Mouse (Mus musculus) gastrocnemius, postnatal 4 days (tissue): ENCODE measurements around the gene Gm11985. TPM values are rescaled to one million over a fixed set of nuclear protein-coding genes. Genes with fewer than 3 reads are reported as not detected.
A peak's percentile ranks its signal among the peaks of the same experiment; 100 is the strongest.
"Not testable (repeated sequence)": the region's sequence is repeated elsewhere in the genome, so short reads cannot be mapped to it uniquely, and the experiment has no call there.

Experiments used
- DNase-seq, 2 experiments: peaks; one replicate each; pipeline ENCODE4 v3.0.0; 2021 to 2022; ENCODE audit warnings: low spot score in 2 of 2, mixed read lengths in 2 of 2
- long read RNA-seq, 2 experiments: library from polyadenylated mRNA; stranded (forward); transcript quantifications; one replicate each; pipeline ENCODE4 v2.0.0; 2021
- total RNA-seq, 2 experiments: library from RNA; stranded (reverse); gene quantifications; 2 replicates each; pipeline ENCODE4 v1.2.3; 2021

Gm11985 gene
- total RNA-seq: not detected
- long read RNA-seq, experiment 1: 0 reads
- long read RNA-seq, experiment 2: 0 reads

DNA sequence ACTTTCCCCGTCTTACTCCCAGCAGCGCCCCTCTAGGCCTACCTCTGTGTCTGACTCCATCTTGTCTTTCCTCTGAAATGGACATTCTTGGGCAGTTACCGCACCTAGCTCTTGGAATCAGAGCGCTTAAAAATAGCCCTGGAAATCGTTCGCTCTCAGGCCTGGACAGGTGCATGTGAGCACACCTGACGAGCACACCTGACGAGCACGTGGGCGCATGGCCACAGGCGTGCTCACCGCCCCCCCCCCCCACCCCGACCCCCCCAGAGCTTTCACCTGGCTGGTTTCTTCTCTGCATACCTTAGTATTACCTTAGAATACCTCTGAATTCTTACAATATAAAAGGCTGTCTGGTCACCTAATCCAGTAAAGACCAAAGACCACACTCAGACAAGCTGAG is at the start of gene Gm11985:
Gm11985 (minus strand) TSS at position 101 of the 400 bp plus-strand sequence.
- DNase-seq: no peak

DNA sequence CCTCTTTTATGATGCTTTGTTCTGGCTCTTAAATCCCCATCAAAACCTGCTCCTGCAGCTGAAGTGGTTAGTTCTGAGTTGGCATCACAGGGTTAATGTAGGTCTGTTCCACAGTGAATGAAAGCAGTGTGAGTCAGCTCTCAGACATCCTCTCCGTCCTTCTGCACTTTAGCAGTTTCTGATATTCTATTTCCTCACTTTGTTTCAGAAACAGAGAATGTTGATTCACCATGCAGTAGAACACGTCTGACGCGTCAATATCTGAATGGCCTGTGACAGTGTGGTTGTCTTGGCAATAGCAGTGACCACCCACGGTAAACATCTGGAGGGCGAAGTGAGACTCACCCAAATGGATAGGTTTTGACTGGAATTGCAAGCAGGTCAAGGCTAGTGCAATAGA is 49.3 kb upstream of the Gm11985 start:
- DNase-seq: no peak

DNA sequence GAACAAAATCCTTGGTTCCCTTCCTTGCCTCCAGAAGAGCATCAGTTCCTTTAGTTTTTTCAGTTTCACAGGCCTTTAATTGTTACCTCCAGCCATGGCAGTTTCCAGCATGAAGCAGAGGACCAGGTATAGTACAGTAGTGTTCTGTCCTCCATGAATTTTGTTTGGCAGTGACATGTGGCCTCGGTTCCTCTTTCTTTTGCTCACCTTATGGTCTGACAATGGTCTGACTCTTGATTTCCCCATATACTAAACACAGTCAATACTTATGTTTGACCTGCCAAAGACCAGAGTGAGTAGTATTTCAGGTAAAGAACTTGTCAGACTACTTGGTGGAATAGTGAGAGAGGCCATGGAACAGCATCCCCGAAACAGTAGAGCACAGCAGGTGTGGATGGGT is 48.4 kb upstream of the Gm11985 start:
- no peak for DNase-seq

DNA sequence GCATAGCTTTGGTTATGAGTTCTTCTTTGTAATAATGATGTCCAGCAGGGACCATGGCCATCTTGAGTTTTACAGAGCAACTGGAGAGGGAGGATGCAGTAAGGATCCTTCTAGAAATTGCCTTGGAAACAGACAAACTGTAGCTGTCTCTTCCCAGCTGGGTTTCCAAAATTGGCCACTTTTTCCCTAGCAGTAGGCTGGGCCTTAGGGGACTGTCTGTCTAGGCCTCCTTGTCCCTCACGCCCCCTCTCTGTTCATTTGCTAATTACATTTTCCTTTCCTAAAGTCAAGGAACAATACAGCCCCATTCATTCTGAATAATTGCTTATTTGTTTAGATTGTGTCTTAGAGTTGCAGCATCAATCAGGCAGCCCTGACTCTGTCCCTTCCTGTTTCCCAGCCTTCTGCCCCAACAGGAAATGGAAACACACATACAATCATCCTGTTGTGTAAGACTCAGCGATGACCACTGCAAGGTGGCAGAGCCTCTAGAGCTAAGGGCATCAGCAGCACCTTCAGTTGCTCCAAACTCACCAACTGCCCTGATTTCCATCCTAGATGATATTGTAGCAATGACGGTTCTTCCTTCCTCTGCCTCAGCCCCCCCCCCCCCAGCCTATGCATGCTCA is 46.7 kb upstream of the Gm11985 start:
- DNase-seq: no peak

DNA sequence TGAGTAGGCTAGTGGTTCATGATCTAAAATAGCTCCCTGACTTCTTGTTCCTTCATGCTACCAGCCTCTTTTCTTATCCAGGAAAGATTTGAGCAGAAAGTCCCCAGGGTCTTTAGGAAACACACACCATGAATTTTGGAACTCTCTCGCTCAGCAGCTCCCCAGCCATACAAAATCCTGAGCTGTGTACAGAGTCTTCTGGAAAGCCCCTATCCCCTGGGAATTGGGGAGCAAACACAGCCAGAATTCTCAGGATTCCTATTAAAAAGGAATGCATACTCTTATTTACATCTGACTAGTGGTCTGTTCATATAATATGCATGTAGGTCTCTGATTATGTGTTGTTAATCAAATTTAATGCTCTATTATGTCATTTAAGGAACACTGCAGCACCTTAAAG is 46.1 kb upstream of the Gm11985 start:
- no peak for DNase-seq

DNA sequence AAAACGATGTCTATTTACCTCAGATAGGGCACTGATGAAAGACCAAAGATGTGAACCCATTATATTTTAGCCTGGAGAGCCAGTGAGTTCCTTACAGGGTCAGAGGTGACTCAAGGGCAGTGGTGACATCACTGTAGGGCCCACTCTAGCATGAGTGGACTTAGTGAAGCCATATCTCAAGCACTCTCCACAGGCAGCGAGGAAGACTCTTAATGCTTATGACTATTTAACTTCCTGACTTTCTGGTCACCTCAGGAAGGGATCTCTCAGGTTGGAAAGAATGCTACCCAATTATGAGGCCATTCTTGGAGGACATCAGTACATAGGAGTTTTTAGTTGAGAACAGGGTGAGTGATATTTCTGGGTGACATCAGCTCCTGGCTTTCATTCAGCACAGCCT is 45.0 kb upstream of the Gm11985 start:
- no peak for DNase-seq

DNA sequence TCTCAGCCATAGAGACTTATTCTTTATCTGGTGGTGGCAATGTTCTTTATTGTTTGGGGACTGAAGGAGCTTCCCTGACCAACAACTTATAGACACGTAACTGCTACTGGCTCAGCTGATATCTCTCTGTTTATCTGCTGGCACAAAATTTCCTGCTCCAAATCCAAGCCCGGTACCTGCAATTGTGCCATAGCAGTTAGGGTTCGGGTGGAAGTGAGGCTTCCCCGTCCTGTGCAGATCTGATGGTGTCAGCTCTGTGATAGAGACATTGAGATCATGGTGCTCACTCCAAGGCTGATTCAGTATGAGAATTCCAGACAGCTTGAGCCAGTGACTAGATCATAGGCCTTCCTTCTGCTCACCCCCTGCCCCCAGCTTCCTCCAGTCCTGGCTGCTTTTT is 43.6 kb upstream of the Gm11985 start:
- DNase-seq: no peak

DNA sequence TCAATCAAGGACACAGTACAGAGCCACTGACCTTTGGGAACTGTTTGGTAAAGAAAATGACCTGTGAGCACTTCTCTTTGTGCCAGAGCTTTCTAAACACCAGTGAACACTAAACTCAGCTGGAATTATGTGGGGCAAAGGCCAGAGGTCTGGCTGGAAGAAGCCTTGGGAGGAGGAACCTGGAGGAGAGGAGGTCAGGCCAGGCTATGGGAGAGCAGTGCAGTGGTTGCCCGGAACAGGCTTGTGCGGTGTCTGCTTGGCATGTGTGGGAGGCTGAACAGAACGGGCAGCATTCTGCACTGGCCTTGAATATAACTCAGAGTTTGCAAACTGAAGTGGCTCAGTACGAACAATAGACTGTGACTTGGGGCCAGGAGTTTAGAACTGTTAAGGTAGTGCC is 41.6 kb upstream of the Gm11985 start:
- no peak for DNase-seq

DNA sequence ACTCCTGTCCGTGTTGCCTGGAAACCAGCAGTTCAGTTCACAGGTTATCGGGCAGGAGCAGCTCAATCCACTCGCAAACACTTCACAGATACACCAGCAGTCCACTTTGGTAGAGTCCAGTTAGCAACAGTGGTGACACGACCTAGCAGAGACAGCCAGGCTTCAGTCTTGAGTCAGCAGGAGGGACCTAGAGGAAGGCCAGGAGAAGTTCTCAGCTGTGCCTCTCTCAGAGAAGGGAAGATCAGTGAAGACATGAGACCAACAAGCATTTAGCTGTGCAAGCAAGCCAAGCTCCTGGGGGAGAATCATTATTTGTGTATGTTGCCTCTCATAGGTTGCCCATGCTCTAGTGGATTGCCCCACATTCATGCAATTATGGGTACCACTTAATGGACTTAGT is 39.7 kb upstream of the Gm11985 start:
- no peak for DNase-seq

DNA sequence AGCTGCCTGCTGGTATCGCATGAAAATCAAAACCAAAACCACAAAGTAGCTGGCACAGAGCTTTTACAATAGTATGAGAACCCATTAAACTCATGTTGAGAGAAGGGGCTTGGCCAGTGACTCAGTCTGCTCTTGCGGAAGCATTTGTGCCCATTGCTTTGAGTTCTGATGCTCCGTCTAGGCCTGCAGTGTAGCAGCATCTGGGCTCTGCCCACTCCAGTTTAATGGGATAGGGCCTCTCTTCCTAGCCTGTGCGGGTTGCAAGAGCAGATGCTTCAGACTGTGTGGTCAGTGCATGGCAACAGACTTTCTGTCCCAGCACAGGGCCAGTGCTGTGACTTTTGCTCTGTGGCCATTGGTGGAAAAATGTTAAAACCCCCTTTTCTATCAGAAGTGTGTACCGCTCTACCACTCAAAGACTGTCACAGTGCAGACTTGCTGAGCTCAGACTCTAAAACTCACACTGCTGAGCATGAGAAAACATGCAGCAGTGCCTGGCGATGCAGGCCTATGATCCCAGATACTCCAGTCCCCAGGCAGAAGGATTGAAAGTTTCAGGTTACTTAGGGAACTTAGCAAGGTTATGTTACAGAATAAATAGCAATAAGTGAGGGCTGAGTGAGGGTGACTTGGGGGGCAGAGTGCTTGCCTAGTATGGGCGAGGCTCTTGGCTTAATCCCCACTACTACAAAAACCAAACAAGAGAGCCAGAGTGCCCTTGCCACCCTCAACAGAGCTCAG is 38.6 kb upstream of the Gm11985 start:
- DNase-seq: no peak

DNA sequence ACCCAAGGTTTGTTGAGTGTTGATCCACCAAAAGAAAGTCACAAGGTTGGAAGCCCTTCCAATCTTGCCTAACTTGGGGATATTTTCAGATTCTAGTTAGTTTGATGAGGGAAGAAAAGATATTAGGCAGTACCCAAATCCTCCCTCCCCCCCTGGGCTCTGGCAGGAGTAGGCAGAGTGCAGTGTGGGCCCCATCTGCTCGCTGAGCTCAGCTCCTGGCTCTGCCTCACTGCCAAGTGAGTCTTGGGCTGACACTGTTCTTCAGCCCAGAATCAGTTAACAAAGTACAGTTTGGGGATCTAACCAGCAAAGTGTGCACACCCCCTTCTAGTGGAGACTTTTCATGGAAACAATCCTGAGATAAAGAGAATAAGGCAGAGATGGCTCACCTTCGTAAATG is 37.8 kb upstream of the Gm11985 start:
- DNase-seq: no peak

DNA sequence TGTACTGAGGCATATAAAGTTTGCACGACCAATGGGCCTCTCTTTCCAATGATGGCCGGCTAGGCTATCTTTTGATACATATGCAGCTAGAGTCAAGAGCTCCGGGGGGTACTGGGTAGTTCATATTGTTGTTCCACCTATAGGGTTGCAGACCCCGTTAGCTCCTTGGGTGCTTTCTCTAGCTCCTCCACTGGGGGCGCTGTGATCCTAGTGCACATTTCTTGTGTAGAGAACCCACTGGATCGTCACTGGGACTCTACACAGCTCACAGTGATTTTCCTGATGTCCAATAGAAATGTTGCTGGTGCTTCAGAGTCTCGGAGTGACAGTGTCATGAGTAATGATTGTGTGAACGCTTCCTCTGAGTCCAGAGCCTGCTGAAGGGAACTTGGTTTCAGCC is 33.5 kb upstream of the Gm11985 start:
- not testable (repeated sequence) for DNase-seq

DNA sequence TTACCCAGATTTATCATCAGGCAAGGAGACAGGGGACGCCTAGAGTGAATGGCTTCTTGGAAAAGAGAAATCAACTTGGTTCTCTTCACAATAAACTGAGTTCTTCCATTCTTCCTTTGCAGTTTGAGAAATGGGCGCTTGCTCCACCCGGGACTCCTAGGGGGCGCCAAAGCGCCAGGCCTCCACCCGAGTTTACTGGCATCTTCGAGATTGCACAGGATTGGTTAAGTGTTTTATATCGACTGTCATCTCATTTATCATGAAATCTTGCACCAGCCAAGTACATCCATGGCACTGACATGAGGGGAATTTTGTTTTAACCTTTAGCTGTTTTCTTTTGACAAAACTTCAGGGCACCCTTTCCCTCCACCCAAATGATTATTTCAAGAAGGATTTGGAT is 27.3 kb upstream of the Gm11985 start:
- peak; percentile 65 to 81 for DNase-seq

DNA sequence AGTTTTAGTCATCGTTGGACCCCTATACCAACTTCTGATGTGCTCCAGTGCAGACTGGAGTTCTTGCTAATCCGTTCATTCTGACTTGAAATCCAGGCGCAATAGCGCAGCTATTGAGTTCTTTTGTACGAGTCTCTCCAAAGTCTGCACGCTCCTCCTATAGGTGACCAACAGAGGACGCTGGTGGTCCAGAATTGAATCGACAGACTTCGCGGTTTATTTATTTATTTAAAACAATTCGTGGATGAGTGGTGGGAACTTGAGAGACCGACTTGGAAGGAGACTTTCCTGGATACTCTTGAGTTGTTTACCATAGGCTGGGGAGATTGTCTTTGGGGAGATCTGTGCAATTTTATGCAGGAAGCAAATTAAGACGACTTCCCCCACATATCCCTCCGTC is 26.4 kb upstream of the Gm11985 start:
- DNase-seq: peak; percentile 42 to 73

DNA sequence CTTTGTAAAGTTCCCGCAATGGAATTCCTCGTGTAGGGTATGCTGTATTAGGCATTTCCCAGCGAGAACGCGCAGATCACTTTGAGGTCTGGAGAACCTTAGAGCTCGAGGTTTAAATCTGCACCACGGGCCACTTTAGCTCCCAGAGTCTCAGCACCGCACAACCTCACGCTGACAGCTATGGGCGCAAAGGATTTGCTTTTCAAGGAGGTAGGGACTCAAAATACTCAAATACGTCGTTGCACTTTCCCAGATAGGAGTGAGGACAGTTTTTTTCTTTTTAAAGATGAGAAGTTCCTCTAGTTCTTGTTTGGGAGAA is 25.9 kb upstream of the Gm11985 start:
- DNase-seq: no peak

DNA sequence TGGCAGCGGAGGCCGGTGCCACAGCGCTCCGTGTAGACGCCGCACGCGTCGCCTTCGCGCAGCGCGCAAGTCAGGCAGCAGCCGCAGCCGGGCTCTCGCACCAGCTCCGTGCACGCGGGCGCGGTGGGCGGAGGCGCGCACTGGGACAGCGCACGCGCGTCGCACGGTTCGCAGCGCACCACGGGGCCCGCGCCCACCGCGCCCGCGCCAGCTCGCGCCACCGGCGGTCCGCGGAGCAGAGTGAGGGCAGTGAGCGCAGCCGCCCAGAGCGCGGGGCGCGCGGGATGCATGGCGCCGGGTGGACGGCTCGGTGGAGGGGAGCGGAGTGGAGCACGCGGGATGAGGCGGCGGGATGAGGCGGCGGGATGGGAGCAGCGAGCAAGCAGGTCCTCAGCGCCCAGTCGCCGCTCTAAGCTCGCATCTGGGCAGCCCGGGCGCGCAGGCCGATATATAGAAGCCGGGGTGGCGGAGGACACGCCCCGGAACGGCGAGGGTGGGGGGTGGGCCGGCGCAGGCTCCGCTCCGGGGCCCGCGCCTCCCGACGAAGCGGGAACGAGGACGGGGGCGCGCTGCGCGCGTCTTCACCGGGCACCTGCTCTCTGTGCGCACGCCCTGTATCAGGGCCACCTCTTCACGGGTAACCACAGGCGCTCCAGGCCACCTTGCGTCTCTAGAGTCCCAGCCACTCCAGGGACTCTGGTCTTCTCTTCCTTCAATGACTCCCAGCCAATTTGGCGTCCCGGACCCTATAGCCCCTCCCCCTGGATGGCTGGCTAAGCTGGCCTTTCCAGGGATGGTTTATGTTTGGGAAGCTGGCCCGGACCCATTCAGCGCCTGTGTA is 25.4 kb upstream of the Gm11985 start, which contains the start of gene Igfbp3:
Igfbp3 (minus strand) TSS at position 423 of the 841 bp plus-strand sequence.
- peak; percentile 55 to 76 for DNase-seq

DNA sequence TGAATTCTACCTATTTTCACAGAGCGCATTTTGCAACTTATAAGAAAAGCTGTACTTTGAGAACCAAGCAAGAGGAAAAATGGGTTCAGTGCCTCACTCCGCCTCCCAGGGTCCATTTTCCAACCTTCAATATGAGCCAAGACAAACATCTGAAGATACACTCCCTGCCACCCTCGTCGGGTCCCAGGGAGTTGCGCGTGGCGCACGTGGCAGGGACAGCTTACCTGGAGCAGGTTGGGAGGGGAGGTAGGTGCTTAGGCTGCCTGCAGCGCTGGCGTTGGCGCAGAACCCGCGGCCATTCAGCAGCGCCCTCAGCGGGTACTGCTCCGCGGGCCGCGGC is 24.8 kb upstream of the Gm11985 start:
- DNase-seq: no peak

DNA sequence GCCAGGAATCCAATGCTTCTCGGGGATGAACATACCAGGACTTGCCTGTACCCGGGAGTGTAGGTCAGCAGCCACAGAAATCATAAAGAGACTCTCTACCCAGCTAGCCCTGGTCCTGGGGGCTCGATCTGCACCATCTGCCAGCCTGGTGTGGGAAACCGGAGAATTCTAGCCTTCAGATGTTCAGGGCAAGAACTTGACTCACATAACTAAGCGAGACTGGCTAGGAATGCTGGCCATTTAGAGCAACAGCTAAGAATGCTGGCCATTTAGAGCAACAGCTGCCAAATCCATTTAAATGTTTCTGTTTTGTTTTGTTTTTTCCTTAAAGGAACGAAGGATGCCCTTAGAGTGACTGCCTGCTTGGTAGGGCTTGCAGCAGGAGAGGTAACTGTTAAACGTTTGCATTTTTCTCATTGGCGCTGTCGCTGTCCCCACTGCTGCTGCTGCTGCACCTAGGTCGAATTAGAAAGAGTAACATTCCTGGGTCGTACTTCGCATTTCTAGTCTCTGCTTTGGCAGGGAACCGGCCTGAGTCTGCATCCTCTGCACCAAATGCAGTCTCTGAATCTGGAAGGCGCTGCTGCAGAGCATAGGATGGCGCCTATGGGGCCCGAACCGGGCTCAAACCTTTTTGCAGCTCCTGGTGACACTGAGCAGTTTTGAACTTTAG is 23.9 kb upstream of the Gm11985 start:
- DNase-seq: no peak

DNA sequence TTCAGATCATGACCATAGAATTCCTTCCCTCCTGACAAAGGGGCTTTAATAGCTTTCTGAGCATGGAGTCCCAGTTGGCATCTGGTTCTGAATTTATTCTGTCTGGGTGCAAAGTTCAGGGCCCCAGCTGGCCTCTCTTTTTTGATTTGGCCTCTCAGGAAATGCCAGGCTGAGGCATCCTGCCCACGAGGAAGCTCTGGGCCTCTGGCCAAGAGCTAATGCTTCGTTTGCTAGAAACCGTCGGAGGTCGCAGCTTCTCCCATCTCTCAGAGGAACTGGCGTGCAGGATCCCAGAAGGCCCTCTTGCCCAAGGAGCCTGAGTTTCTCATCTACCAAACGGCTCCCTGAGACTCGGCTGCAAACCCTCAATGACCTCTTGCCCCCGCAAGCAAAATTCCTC is 22.8 kb upstream of the Gm11985 start:
- DNase-seq: peak in 1 of 2 experiments; percentile 31

DNA sequence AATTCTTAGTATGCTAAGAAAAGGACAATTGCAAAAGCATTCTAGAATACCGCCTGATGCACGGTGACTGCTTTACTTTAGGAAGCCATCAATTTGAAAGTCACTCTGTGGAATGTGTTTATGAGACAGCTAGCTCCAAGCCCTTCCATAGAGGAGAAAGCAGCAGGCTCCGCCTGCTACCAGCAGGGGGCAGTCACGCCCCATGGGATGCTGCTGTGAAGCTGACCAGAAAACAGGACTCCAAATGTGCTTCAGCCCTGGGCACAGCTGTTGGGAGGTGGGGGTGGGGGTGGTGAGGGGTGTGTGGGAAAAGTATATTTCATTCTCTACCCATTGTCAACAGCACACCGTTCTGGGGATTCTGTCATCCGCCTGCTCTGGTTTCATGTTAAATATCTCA is 22.0 kb upstream of the Gm11985 start:
- peak; percentile 74 to 83 for DNase-seq

DNA sequence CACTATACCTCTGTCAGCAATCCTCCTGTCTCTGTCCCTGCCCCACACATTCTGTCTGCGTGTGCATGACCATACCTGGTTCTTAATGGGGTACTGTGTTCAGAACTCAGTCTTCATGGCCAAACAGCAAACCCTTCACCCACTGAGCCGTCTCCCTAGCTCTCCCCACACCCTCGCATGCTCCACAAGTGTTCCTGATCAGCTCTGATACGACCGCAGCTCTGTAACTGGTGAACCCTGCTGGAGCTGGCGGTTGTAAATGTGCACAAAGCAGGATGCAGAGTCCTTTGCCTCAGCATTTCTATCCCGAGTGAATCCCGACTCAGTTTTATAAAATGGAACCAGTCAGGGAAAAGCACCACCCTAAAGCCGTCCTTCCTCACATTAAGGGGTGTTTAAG is 15.5 kb upstream of the Gm11985 start:
- no peak for DNase-seq

DNA sequence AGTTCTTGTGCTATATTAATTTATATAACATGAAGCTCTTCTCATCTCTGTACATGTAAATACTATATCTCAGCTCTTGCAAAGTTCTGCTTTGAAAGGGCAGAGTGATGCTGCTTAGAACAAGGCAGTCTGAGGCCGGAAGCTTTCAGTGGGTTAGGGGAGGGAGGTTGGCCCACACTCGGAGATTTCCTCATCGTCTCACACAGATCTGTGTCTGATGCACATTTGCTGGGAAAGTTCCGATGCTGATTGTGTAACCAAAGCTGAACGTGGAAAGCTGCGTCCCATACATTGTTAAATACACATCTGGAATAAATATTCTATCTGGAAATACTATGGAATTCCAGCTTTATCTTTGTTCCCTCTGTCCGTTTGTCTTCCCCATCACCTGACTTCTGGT is 13.8 kb upstream of the Gm11985 start:
- no peak for DNase-seq
